In the genomic region with DNA sequence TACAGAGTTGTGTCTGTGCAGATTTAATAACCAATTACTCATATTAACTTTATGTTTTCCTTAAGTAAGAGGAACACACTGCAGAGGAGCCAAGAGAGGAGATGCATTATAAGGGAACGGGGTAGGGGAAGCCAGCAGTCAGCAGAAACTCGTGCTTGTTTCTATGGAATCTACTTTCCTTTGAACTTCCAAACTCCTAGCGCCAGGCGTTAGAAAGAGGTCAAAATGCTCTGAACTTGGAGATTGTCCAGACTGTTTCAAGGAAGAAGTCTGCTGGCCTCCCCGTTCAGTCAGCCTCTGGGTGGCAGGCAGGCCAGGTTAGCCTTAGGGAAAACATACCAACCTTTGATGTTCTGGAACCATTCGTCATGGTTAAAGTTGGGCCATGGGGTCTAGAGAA, we compare ENCODE assay signal across 35 mouse cellular contexts. TPM values are rescaled to one million over a fixed set of nuclear protein-coding genes. Genes with fewer than 3 reads are reported as not detected.
DNase-seq lines count a peak whose midpoint lies in the region; ATAC-seq lines count a peak whose summit lies in the region.
"Had no signal": no experiment of that assay in that cellular context is flagged by ENCODE, and none has a peak within 500 bp of the region (broad histone marks: within the 10 kb centered on the region; RNA-seq: fewer than 3 reads in every experiment).

No protein-coding gene starts in this region.

- WGBS in embryonic facial prominence, embryonic 15.5 days, result 36% methylated on average over 6 of the region's 6 CpGs
- 58% methylated on average over 6 of the region's 6 CpGs for WGBS in embryonic facial prominence, embryonic 10.5 days
- 26% methylated on average over 6 of the region's 6 CpGs for WGBS in kidney, embryonic 16.5 days

- ATAC-seq in embryonic facial prominence, embryonic 15.5 days (ENCODE audit: insufficient number of reproducible peaks, low FRiP score, low TSS enrichment, low read depth), result no peak
- no peak for ATAC-seq in kidney, embryonic 16.5 days (ENCODE audit: low FRiP score, low TSS enrichment)
- ATAC-seq: activated CD4-positive, CD25-positive, alpha-beta regulatory T cell, adult 4 months; forebrain, postnatal 0 days; intestine, embryonic 16.5 days had no signal

- DNase-seq in adrenal gland, adult 2 months, result peak; percentile 14
- DNase-seq in adrenal gland, adult 8-10 months, result no peak
- no peak for DNase-seq in embryonic facial prominence, embryonic 10.5 days (ENCODE audit: low spot score)
- peak; percentile 27 for DNase-seq in kidney, postnatal 14 days
- peak; percentile 5 for DNase-seq in ovary, adult 18-20 months (ENCODE audit: low spot score)
- no peak for DNase-seq in ovary, postnatal 10 days (ENCODE audit: low spot score)
- DNase-seq: cerebellum, adult 11 months; cerebellum, adult 9-10 months; cerebellum, postnatal 36 days; forebrain, postnatal 0 days; heart, adult 2 months; heart, postnatal 4 days; midbrain, embryonic 14.5 days; right cerebral cortex, postnatal 25 days had no signal

- no peak overlapping the region for H3K4me2 ChIP-seq in embryonic facial prominence, embryonic 15.5 days (replicated peaks)
- H3K4me2 ChIP-seq in kidney, embryonic 16.5 days (replicated peaks; ENCODE audit: low read depth, low read length), result no peak overlapping the region
- H3K4me2 ChIP-seq: forebrain, embryonic 12.5 days; heart, embryonic 12.5 days; hindbrain, embryonic 13.5 days; liver, embryonic 11.5 days; stomach, embryonic 15.5 days had no signal

- H3K4me1 ChIP-seq in embryonic facial prominence, embryonic 15.5 days, result peaks cover 25% of the 10 kb centered on the region
- H3K4me1 ChIP-seq in embryonic facial prominence, embryonic 10.5 days, result peaks cover 28% of the 10 kb centered on the region
- peaks cover 23% of the 10 kb centered on the region for H3K4me1 ChIP-seq in kidney, embryonic 16.5 days (ENCODE audit: insufficient read depth, low read length)

- H3K36me3 ChIP-seq in embryonic facial prominence, embryonic 15.5 days, result no peaks in the 10 kb centered on the region
- H3K36me3 ChIP-seq in embryonic facial prominence, embryonic 10.5 days (replicated peaks), result no peaks in the 10 kb centered on the region
- H3K36me3 ChIP-seq in kidney, embryonic 16.5 days (ENCODE audit: insufficient read depth, low read length), result no peaks in the 10 kb centered on the region
- H3K36me3 ChIP-seq: forebrain, embryonic 12.5 days; heart, embryonic 12.5 days; hindbrain, embryonic 13.5 days; stomach, embryonic 15.5 days had no signal

- no peak overlapping the region for H3K9ac ChIP-seq in embryonic facial prominence, embryonic 15.5 days
- no peak overlapping the region for H3K9ac ChIP-seq in kidney, embryonic 16.5 days (replicated peaks; ENCODE audit: low read length)
- H3K9ac ChIP-seq: forebrain, embryonic 12.5 days; forebrain, postnatal 0 days; heart, embryonic 12.5 days; hindbrain, embryonic 13.5 days; stomach, embryonic 15.5 days had no signal

- H3K27me3 ChIP-seq in embryonic facial prominence, embryonic 15.5 days, result no peaks in the 10 kb centered on the region
- no peaks in the 10 kb centered on the region for H3K27me3 ChIP-seq in embryonic facial prominence, embryonic 10.5 days (replicated peaks; ENCODE audit: low read depth, poor library complexity, severe bottlenecking)
- H3K27me3 ChIP-seq in kidney, embryonic 16.5 days (ENCODE audit: insufficient read depth, low read length), result no peaks in the 10 kb centered on the region
- H3K27me3 ChIP-seq: CH12.LX; forebrain, embryonic 12.5 days; heart, embryonic 12.5 days; hindbrain, embryonic 13.5 days; stomach, embryonic 15.5 days had no signal

- no peaks in the 10 kb centered on the region for H3K9me3 ChIP-seq in embryonic facial prominence, embryonic 15.5 days (replicated peaks)
- no peaks in the 10 kb centered on the region for H3K9me3 ChIP-seq in embryonic facial prominence, embryonic 10.5 days
- H3K9me3 ChIP-seq in kidney, embryonic 16.5 days (ENCODE audit: low read length), result no peaks in the 10 kb centered on the region
- H3K9me3 ChIP-seq: forebrain, embryonic 12.5 days; heart, embryonic 12.5 days; hindbrain, embryonic 13.5 days; stomach, embryonic 15.5 days had no signal

- no peak overlapping the region for H3K4me3 ChIP-seq in embryonic facial prominence, embryonic 15.5 days (replicated peaks)
- no peak overlapping the region for H3K4me3 ChIP-seq in embryonic facial prominence, embryonic 10.5 days
- H3K4me3 ChIP-seq in kidney, embryonic 16.5 days (ENCODE audit: low read length), result no peak overlapping the region
- H3K4me3 ChIP-seq: forebrain, embryonic 12.5 days; heart, adult 2 months; heart, embryonic 12.5 days; hindbrain, embryonic 13.5 days; stomach, embryonic 15.5 days had no signal

- 0 out of 2 replicates have a peak overlapping the region, but pooled peaks have one; percentile 11 for H3K27ac ChIP-seq in embryonic facial prominence, embryonic 15.5 days (replicated peaks)
- H3K27ac ChIP-seq in embryonic facial prominence, embryonic 10.5 days (replicated peaks), result no peak overlapping the region
- H3K27ac ChIP-seq in kidney, embryonic 16.5 days (ENCODE audit: low read length), result no peak overlapping the region
- H3K27ac ChIP-seq: forebrain, embryonic 12.5 days; heart, adult 2 months; hindbrain, embryonic 13.5 days; stomach, embryonic 15.5 days had no signal

RNA-seq across cellular contexts. Expression of a gene that starts 25.2 kb away (rescaled TPM):
- total RNA-seq in adrenal gland, adult 2 months (2021), result 1 to 10 TPM; 4.6 to 5.2 TPM
- polyA plus RNA-seq in adrenal gland, adult 2 months (2012; rRNA removed), result 5.2 and 6.7 TPM in 2 replicates
- 10 to 100 TPM in 1 of 4 experiments, 1 to 10 TPM in 3; 6.2 to 10.4 (median 7.4) TPM for total RNA-seq in adrenal gland, adult 8-10 months (2022)
- polyA plus RNA-seq in embryonic facial prominence, embryonic 15.5 days (2015; fragmentation: Nextera tagmentation; extraction: Ambion mirVana), result 12.6 and 14.8 TPM in 2 replicates
- polyA plus RNA-seq in embryonic facial prominence, embryonic 10.5 days (2016; fragmentation: Nextera tagmentation; extraction: Ambion mirVana), result 13.5 and 14.9 TPM in 2 replicates
- 25.7 and 26.4 TPM in 2 replicates for polyA plus RNA-seq in kidney, embryonic 16.5 days (2015; fragmentation: Nextera tagmentation; extraction: Ambion mirVana)
- total RNA-seq: CH12.LX; monocyte, adult 5-6 weeks had no signal

RNA-seq across cellular contexts. Expression of a gene that starts 39.9 kb away (rescaled TPM):
- total RNA-seq in adrenal gland, adult 2 months (2021), result not detected
- not detected in 2 replicates for polyA plus RNA-seq in adrenal gland, adult 2 months (2012; rRNA removed)
- total RNA-seq in adrenal gland, adult 8-10 months (2022), result not detected
- not detected in 2 replicates for polyA plus RNA-seq in embryonic facial prominence, embryonic 15.5 days (2015; fragmentation: Nextera tagmentation; extraction: Ambion mirVana)
- polyA plus RNA-seq in embryonic facial prominence, embryonic 10.5 days (2016; fragmentation: Nextera tagmentation; extraction: Ambion mirVana), result not detected in 2 replicates
- polyA plus RNA-seq in kidney, embryonic 16.5 days (2015; fragmentation: Nextera tagmentation; extraction: Ambion mirVana), result not detected in 2 replicates
- total RNA-seq: CH12.LX; ES-E14; forebrain, postnatal 0 days; gastrocnemius, adult 8-10 months; gastrocnemius, postnatal 4 days; heart, adult 2 months; heart, postnatal 4 days had no signal
- polyA plus RNA-seq: activated CD4-positive, CD25-positive, alpha-beta regulatory T cell, adult 4 months; C2C12; embryonic facial prominence, embryonic 14.5 days; forebrain, embryonic 12.5 days; forebrain, postnatal 0 days; heart, embryonic 12.5 days; heart, postnatal 0 days; hindbrain, embryonic 13.5 days; limb, embryonic 11.5 days; liver, embryonic 11.5 days; liver, embryonic 16.5 days; lung, embryonic 16.5 days; midbrain, embryonic 14.5 days; neural tube, embryonic 14.5 days; stomach, embryonic 15.5 days had no signal

Comparison
In these comparisons a context has a peak if more than half of its experiments do, and no peak if none do; other contexts are left out.
1. DNase-seq: peak in adrenal gland, adult 2 months (single experiment), kidney, postnatal 14 days (single experiment) and ovary, adult 18-20 months (single experiment); none in adrenal gland, adult 8-10 months (single experiment), embryonic facial prominence, embryonic 10.5 days (single experiment) and ovary, postnatal 10 days (single experiment).